Mouse (Mus musculus) naive thymus-derived CD4-positive, alpha-beta T cell, adult 2 months (primary cell): ENCODE results near the gene Tmem63c.
A peak's percentile ranks its signal among the peaks of the same experiment; 100 is the strongest.

ENCODE experiments used
- DNase-seq: peaks from one replicate; pipeline ENCODE4 v3.0.0-alpha.2; 2011; ENCODE audit warnings: low read depth

Tmem63c gene

GRCm38 (mm10) chr12:87000840-87001176 lies 20.3 kb upstream of the Tmem63c start:
- DNase-seq: no peak

GRCm38 (mm10) chr12:87002209-87002608 lies 18.9 kb upstream of the Tmem63c start:
- no peak for DNase-seq

DNA sequence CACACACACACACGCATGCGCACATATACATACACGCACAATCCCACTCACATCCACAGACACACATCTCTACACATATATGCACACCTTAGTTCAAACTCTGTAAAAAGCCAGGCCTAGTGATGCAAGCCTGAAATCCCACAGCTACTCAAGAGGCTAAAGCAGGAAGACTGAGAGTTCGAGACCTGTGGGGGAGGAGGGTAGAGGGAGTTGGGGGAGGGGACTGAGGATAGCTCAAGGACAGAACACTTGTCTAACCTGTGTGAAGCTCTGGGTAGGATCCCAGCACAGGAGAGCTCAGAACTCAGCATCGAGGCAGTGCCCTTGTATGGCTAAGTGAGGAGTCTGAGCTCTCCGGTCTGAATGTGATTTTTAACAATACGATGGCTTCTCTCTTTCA lies 18.3 kb upstream of the Tmem63c start:
- no peak for DNase-seq

GRCm38 (mm10) chr12:87003606-87004005 lies 17.5 kb upstream of the Tmem63c start:
- DNase-seq: no peak

GRCm38 (mm10) chr12:87004596-87004995 lies 16.5 kb upstream of the Tmem63c start:
- no peak for DNase-seq

GRCm38 (mm10) chr12:87017041-87017440 lies 4.1 kb upstream of the Tmem63c start:
- DNase-seq: peak; percentile 32

- DNase-seq: no peak
Observed at GRCm38 (mm10) chr12:87018756-87019155, 2.4 kb upstream of the Tmem63c start.

DNA sequence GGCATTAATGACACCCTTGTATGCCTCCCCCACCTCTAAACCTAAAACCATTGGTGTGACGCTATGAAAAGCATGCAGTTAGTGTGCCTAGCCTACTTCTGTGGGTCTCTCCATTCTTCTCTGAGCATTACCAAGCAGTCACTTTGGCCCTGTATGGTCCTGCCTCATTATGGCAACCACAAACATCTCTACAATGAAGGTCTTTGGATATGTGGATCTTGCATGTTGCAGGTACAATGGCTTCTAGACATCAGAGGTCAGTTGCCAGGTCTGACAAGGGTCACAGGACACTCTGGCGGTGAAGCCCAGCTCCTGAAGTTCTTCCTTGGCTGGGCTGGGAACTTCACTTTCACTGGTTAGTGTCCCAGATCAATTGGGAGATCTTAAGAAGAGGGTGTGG lies 866 bp downstream of the Tmem63c start:
- no peak for DNase-seq

DNA sequence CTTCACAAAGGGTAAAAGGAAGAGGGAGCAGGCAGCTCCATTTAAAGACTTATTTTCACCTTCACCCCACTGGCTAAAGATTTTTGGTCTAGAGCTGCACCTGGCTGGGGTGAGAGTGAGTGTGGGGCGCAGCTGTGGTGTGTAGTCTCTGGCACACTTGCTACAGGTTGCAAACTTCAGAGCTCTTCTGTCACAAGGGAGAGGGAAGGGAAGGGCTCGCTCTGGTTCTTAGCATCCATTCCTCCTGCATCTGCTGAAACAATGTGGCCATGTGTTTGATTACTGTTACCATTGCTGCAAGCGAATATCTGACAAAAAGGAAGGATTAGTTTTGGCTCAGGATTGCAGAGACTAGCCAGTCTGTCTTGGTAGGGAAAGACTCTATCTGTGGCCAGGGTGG lies 2.3 kb downstream of the Tmem63c start:
- no peak for DNase-seq

- DNase-seq: no peak
Observed at GRCm38 (mm10) chr12:87026109-87026870, 5.2 kb downstream of the Tmem63c start.

GRCm38 (mm10) chr12:87026871-87027240 lies 5.7 kb downstream of the Tmem63c start:
- no peak for DNase-seq

DNA sequence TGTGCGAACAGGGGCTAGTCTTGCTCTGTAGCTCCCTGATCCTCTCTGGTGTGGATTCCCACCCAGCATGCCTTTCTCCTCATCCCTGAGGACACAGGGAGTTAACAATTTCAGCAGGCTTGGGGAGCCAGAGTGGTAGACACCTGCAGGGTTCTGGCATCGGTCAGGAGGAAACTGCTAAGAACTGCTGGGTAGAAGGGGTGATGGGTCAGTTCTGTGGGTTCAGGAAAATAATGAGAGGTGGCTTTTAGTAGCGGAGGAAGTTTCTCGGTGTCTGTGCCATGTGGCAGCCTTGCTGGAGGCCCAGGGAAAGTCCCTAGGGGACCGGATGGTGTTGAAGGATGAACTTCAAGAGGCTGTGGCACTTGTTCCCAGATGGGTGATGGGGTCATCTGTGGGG lies 6.3 kb downstream of the Tmem63c start:
- DNase-seq: no peak

- no peak for DNase-seq
Observed at GRCm38 (mm10) chr12:87028068-87028467, 6.9 kb downstream of the Tmem63c start.

- DNase-seq: no peak
Observed at GRCm38 (mm10) chr12:87029251-87029976, 8.3 kb downstream of the Tmem63c start.

DNA sequence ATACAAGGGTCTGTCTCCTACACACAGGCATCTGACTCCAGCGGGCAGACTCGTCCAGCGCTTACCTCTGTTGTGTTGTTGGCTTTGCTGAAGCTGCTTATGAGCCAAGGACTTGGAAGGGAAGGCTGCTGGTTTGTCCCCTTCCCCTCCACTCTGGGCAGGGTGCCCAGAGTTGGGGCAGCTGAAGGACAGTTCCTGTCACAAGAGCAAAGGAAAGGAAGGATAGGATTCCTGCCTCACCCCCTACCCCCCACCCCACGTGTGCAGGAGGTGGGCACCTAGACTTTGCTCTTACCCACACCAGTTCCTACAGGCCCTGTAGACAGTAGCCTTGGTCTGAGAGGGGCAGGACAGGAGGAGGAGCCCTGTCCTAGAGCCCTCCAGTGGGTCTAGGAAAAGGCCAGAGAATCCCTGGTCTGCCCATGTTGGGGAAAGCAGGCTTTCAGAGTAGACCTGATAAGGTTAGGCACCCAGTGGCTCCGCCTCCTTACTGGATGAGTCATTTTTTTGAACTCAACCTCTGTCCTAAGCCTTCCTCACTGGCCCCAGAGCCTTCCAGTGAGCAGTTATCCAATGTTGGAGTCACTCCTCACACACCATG lies 10.1 kb downstream of the Tmem63c start:
- no peak for DNase-seq

- DNase-seq: no peak
Observed at GRCm38 (mm10) chr12:87036631-87037030, 15.5 kb downstream of the Tmem63c start.

- no peak for DNase-seq
Observed at GRCm38 (mm10) chr12:87040166-87040565, 19.0 kb downstream of the Tmem63c start.

DNA sequence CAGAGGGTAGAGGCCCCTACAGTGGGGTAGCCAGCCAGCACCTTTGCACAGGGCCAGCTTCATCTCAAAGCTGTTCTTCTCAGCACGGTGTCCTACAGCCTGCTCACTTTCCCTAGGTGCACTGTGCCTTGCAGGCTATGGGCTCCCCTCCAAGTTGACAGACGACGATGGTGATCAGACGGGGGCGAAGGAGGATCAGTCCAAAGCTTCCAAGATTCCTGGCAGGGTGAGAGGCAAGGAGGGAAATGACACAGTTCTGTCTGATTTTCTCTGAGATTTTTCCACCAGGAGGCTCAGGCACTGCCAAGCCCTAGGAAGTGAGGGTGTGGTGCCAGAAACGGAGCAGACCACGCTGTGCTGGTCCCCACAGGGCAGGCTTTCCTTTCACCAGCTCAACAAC lies 19.7 kb downstream of the Tmem63c start:
- no peak for DNase-seq

DNA sequence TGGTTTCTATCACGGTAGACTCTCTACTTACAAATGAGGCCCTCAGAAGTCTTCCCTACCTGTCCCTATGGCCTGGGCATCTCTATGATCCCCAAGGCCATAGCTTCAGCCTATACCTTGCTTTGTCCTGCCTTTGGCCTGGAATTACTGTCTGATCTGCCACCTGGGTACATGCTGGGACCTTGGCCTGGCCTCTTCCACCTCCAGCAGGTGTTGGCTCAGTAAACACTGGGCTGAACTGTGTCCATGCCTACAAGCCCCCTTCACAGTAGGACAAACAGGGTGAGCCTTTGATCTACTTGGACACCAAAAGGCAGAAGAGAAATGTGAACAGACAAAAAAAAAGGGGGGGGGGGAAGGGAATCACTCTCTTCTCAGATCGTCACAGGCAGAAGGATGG lies 21.3 kb downstream of the Tmem63c start:
- DNase-seq: no peak

DNA sequence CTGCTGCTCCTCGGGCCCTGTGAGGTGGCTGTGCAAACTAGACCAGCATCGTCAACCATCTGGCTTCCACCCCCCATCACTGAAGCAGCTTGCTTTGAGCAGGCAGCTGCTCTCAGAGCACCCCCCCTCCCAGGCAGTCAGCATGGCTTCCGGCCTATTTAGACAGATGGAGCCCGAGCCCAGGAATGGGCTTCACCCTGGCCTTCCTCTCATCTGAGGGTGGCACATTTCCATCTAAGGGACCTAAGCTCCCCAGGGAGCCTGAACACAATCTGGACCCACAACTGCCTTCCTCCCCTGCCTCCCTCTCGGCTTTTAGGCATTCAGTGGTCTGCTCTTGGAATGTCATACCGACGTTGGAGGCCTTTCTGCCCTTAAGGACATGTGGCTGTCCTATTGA lies 22.1 kb downstream of the Tmem63c start:
- DNase-seq: no peak

DNA sequence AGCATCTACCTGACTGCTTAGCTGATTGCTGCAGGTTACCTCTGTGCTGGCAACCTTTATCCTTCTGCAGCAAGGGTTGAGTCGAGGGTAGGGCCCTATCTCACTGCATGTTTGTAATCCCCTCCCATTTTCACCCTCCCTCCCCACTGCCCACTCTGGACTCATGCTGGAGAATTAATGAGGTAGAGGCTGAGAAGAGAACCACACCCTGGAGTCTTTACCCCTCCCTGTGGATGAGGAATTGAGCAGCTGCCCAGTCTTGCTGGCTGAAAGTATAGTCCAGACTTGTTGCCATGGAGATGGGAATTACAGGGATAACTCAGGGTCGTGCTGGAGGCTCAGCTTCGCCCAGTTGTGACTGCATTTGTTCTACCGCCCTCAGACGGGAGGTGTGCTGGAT lies 23.6 kb downstream of the Tmem63c start:
- no peak for DNase-seq

DNA sequence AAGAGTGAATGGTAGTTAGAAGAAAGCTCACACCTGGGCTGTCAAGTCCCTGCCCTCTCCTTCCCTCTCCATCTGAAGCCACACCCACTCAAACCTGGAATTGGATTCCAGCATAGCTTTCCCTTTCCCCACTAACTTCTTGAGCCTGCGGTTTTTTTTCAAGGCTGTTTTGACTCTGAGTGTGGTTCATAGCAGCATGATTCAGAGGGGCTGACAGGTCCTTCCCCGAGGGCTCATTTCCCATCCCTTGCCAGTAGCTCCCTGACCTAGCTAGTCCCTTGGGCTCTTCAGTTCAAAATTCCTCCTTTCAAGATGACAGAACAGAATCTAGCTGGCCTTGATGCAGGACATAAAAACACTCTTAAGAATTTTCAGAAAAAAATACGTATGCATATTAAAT lies 26.4 kb downstream of the Tmem63c start:
- no peak for DNase-seq

DNA sequence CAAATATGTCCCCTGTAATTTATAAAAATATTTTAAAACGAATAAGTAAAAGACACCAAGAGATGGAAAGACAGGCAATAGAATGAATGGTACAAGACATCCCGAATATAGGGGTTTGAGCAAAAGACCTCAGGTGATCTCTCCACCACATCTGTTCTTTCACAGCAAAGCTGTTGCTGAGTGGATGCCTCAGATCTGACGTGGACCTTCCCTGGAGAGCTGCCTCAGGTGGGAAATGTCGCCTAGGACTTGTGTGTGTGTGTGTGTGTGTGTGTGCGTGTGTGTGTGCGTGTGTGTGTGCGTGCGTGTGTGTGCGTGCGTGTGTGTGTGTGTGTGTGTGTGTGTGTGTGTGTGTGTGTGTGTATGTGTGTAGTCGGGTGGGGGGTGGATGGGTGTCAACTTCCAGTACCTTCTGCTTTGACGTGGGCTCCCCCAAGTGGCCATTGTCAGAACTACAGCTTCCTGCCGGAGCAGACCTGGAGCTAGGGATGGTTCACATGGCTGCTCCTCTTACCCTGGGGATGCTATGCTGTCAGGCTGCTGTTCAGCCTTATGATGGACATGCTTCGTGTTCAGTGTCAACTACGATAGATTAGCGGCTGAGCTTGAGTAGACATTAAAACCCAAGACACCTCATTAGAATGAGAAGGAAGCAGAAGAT lies 31.7 kb downstream of the Tmem63c start:
- DNase-seq: peak; percentile 66
